Mouse (Mus musculus) intestine, postnatal 0 days (tissue): ENCODE results near the gene Hmgn1. TPM values are rescaled to one million over a fixed set of nuclear protein-coding genes. Genes with fewer than 3 reads are reported as not detected.
A peak's percentile ranks its signal among the peaks of the same experiment; 100 is the strongest.

Source experiments
- ATAC-seq: fragments of 200-750 bp; cut with Nextera tagmentation; 2 replicates; pipeline ENCODE4 v1.8.0; 2017; ENCODE audit warnings: mild to moderate bottlenecking, moderate TSS enrichment, moderate library complexity
- H3K27ac ChIP-seq: fragments of 300-500 bp; sonication (generic); 2 replicates; pipeline ENCODE4 v1.5.1; 2014; ENCODE audit warnings: mild to moderate bottlenecking, low read depth, low read length, moderate library complexity
- H3K27me3 ChIP-seq: fragments of 300-500 bp; sonication (generic); replicated peaks from 2 replicates; pipeline ENCODE4 v1.6.1; 2014; ENCODE audit warnings: low read length, mixed read lengths; ENCODE audit not compliant: control insufficient read depth, insufficient read depth
- H3K36me3 ChIP-seq: fragments of 300-500 bp; sonication (generic); 2 replicates; pipeline ENCODE4 v1.6.1; 2014; ENCODE audit warnings: mild to moderate bottlenecking, moderate library complexity; ENCODE audit not compliant: control insufficient read depth, insufficient read depth
- H3K4me1 ChIP-seq: fragments of 300-500 bp; sonication (generic); replicated peaks from 2 replicates; pipeline ENCODE4 v1.6.1; 2014; ENCODE audit warnings: antibody characterized with exemption, low read length, mixed read lengths; ENCODE audit not compliant: control insufficient read depth, insufficient read depth
- H3K4me2 ChIP-seq: fragments of 300-500 bp; sonication (generic); replicated peaks from 2 replicates; pipeline ENCODE4 v1.6.1; 2014; ENCODE audit warnings: low read depth, mild to moderate bottlenecking, moderate library complexity
- H3K4me3 ChIP-seq: fragments of 300-500 bp; sonication (generic); 2 replicates; pipeline ENCODE4 v1.5.1; 2014; ENCODE audit warnings: low read depth, low read length
- H3K9ac ChIP-seq: fragments of 300-500 bp; sonication (generic); 2 replicates; pipeline ENCODE4 v1.6.1; 2014; ENCODE audit warnings: mild to moderate bottlenecking, low read depth, low read length
- H3K9me3 ChIP-seq: fragments of 300-500 bp; sonication (generic); 2 replicates; pipeline ENCODE4 v1.6.1; 2016; ENCODE audit warnings: mixed run types; ENCODE audit not compliant: control insufficient read depth
- CTCF ChIP-seq: sonication (generic); IDR thresholded peaks from 2 replicates; pipeline ENCODE4 v1.5.1; 2016; ENCODE audit warnings: low read depth, mild to moderate bottlenecking, control low read depth, antibody characterized with exemption, moderate library complexity
- WGBS: fragments of 180-500 bp; shearing (Covaris S2); extraction: QIAGEN DNeasy Blood & Tissue Kit; methylation state at CpG from one replicate; pipeline ENCODE4 v1.1.7; 2014; 5-methylcytosine and 5-hydroxymethylcytosine counted together
- polyA plus RNA-seq: library from polyadenylated mRNA; unstranded; fragments of >200 nt; fragmentation: Nextera tagmentation; extraction: Ambion mirVana; gene quantifications from 2 replicates; pipeline ENCODE4 v1.2.1, GENCODE M21; 2015

Gene Hmgn1
- polyA plus RNA-seq, 1 experiment from 2014 or later: 202 TPM

- no peaks in the 10 kb centered on the region for H3K27me3 ChIP-seq
- TF ChIP-seq CTCF: no peak
- H3K4me2 ChIP-seq: no peak overlapping the region
- no peak overlapping the region for H3K4me3 ChIP-seq
- H3K36me3 ChIP-seq: no peaks in the 10 kb centered on the region
- H3K4me1 ChIP-seq: no peaks in the 10 kb centered on the region
- no peak for ATAC-seq
- H3K9ac ChIP-seq: no peak overlapping the region
- no peak overlapping the region for H3K27ac ChIP-seq
- H3K9me3 ChIP-seq: no peaks in the 10 kb centered on the region
- 70% methylated on average over 1 of the region's 1 CpGs for WGBS
Measured at GRCm38 (mm10) chr16:96160927-96161326, 33.4 kb upstream of the Hmgn1 start.

- H3K4me2 ChIP-seq: peak overlapping the region; percentile 100
- no peak for TF ChIP-seq CTCF
- H3K4me1 ChIP-seq: no peaks in the 10 kb centered on the region
- peak overlapping the region; percentile 81 for H3K9ac ChIP-seq
- ATAC-seq: no peak
- H3K27ac ChIP-seq: no peak overlapping the region
- H3K27me3 ChIP-seq: no peaks in the 10 kb centered on the region
- no peaks in the 10 kb centered on the region for H3K9me3 ChIP-seq
- WGBS: 82% methylated on average over 20 of the region's 20 CpGs
- H3K4me3 ChIP-seq: peak overlapping the region; percentile 59
- no peaks in the 10 kb centered on the region for H3K36me3 ChIP-seq
Measured at GRCm38 (mm10) chr16:96159794-96160346, 32.3 kb upstream of the Hmgn1 start.

GRCm38 (mm10) chr16:96159091-96159731 is 31.7 kb upstream of the Hmgn1 start:
- Histone ChIP-seq H3K27me3 (no peaks in the 10 kb centered on the region), H3K4me1 (no peaks in the 10 kb centered on the region), H3K4me3 (peak overlapping the region; percentile 59), H3K36me3 (no peaks in the 10 kb centered on the region; the same call in 1 of the 2 replicates), H3K9ac (peak overlapping the region; percentile 81), H3K9me3 (no peaks in the 10 kb centered on the region), H3K4me2 (peak overlapping the region; percentile 100), H3K27ac (peak overlapping the region; percentile 64; the same call in 1 of the 2 replicates)
- ATAC-seq: peak; percentile 76
- WGBS: 1% methylated on average over 67 of the region's 67 CpGs
- TF ChIP-seq CTCF: peak; percentile 70

- TF ChIP-seq CTCF: no peak
- Histone ChIP-seq H3K4me2 (peak overlapping the region; percentile 100), H3K36me3 (peaks cover 2% of the 10 kb centered on the region; the same call in 1 of the 2 replicates), H3K4me1 (no peaks in the 10 kb centered on the region), H3K27me3 (no peaks in the 10 kb centered on the region), H3K27ac (0 out of 2 replicates have a peak overlapping the region, but pooled peaks have one; percentile 64), H3K9ac (peak overlapping the region; percentile 81), H3K9me3 (no peaks in the 10 kb centered on the region), H3K4me3 (peak overlapping the region; percentile 59)
- ATAC-seq: no peak
- WGBS: 66% methylated on average over 12 of the region's 12 CpGs
Measured at GRCm38 (mm10) chr16:96158511-96159080, 31.1 kb upstream of the Hmgn1 start.

GRCm38 (mm10) chr16:96157171-96157570 is 29.6 kb upstream of the Hmgn1 start:
- no peak for ATAC-seq
- no peaks in the 10 kb centered on the region for H3K27me3 ChIP-seq
- TF ChIP-seq CTCF: no peak
- no peak overlapping the region for H3K9ac ChIP-seq
- H3K36me3 ChIP-seq: peaks cover 10% of the 10 kb centered on the region; the same call in 1 of the 2 replicates
- H3K9me3 ChIP-seq: no peaks in the 10 kb centered on the region
- no peak overlapping the region for H3K4me2 ChIP-seq
- H3K4me3 ChIP-seq: no peak overlapping the region
- no peaks in the 10 kb centered on the region for H3K4me1 ChIP-seq
- no peak overlapping the region for H3K27ac ChIP-seq
- WGBS: 91% methylated on average over 11 of the region's 11 CpGs

GRCm38 (mm10) chr16:96156019-96156418 is 28.5 kb upstream of the Hmgn1 start:
- H3K36me3 ChIP-seq: peaks cover 10% of the 10 kb centered on the region; the same call in 1 of the 2 replicates
- ATAC-seq: no peak
- H3K9me3 ChIP-seq: no peaks in the 10 kb centered on the region
- no peaks in the 10 kb centered on the region for H3K27me3 ChIP-seq
- H3K9ac ChIP-seq: no peak overlapping the region
- H3K4me3 ChIP-seq: no peak overlapping the region
- 93% methylated on average over 8 of the region's 8 CpGs for WGBS
- H3K4me2 ChIP-seq: no peak overlapping the region
- H3K27ac ChIP-seq: no peak overlapping the region
- TF ChIP-seq CTCF: no peak
- H3K4me1 ChIP-seq: no peaks in the 10 kb centered on the region
